Mouse (Mus musculus) 416B (cell line): Measurements from ENCODE around the gene Anxa11.
"Not testable (repeated sequence)": the region's sequence is repeated elsewhere in the genome, so short reads cannot be mapped to it uniquely, and the experiment has no call there.

Experiments
- DNase-seq: peaks from one replicate; pipeline ENCODE4 v3.0.0; 2011; ENCODE audit warnings: low read depth

Anxa11 gene

GRCm38 (mm10) chr14:25869135-25869878 is 27.4 kb downstream of the Anxa11 start:
- DNase-seq: peak; percentile 28

GRCm38 (mm10) chr14:25872461-25873415 is 30.8 kb downstream of the Anxa11 start:
- DNase-seq: no peak

- not testable (repeated sequence) for DNase-seq
Observed at GRCm38 (mm10) chr14:25876640-25877039, 34.7 kb downstream of the Anxa11 start.

- not testable (repeated sequence) for DNase-seq
Observed at GRCm38 (mm10) chr14:25881769-25882168, 39.8 kb downstream of the Anxa11 start.

- DNase-seq: not testable (repeated sequence)
Observed at GRCm38 (mm10) chr14:25885886-25886285, 43.9 kb downstream of the Anxa11 start.

- not testable (repeated sequence) for DNase-seq
Observed at GRCm38 (mm10) chr14:25894566-25894965, 52.6 kb downstream of the Anxa11 start.

- not testable (repeated sequence) for DNase-seq
Observed at GRCm38 (mm10) chr14:25895686-25896085, 53.7 kb downstream of the Anxa11 start.

GRCm38 (mm10) chr14:25903000-25903399 is 61.0 kb downstream of the Anxa11 start, which contains the start of gene Plac9a:
TSS of gene Plac9a (minus strand) at chr14:25903100.
- DNase-seq: not testable (repeated sequence)

GRCm38 (mm10) chr14:25905243-25905642 is 63.3 kb downstream of the Anxa11 start:
- DNase-seq: not testable (repeated sequence)

- not testable (repeated sequence) for DNase-seq
Observed at GRCm38 (mm10) chr14:25907272-25907671, 65.3 kb downstream of the Anxa11 start.

- DNase-seq: not testable (repeated sequence)
Observed at GRCm38 (mm10) chr14:25908976-25909375, 67.0 kb downstream of the Anxa11 start.

GRCm38 (mm10) chr14:25918427-25919170 is 76.6 kb downstream of the Anxa11 start:
- DNase-seq: not testable (repeated sequence)

- DNase-seq: not testable (repeated sequence)
Observed at GRCm38 (mm10) chr14:25926814-25927561, 85.0 kb downstream of the Anxa11 start.

- DNase-seq: not testable (repeated sequence)
Observed at GRCm38 (mm10) chr14:25927562-25927881, 85.6 kb downstream of the Anxa11 start, which contains the start of gene Tmem254a. TSS of gene Tmem254a (minus strand) at chr14:25927672.
